8 mouse cellular contexts compared by ENCODE assay signal in the genomic region with DNA sequence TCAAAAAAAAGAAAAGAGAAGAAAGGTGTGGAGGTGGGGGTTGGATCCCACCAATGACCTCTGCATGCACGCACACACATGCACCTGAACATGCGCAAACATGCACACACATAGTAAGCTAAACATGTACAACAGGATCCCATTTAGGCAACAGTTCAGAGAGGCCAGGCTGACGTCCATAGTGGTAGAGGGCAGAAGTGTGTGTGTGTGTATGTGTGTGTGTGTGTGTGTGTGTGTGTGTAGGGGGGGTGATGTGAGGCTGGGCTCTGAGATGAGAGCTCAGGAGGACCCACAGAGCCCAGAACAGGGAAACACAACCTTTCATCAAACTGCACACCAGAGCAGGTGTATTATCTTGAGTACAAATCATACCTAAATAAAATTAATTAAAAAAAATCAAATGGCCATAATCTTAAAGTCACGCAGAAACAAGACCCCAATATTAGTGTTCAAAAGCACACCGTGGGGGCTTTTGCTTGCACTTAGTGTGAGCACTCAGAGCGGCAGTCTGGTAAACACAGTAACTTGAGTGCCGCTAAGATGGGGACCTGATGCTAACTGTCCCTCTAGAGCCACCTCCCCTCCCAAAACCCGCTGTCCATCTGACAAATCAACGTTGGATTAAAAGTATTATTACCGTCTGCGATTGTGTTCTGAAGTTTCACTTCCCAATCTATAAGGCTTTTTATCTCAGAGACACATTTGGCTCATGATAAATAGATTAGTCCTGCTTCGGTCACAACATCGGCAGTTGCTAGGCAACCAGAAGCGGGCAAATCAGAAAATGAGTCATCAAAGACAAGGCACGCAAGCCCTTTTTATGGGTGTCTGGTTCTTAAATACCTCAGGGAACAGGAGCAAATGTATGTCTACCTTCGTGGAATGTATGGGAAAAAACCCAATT.
A peak's percentile ranks its signal among the peaks of the same experiment; 100 is the strongest.
DNase-seq lines count a peak whose midpoint lies in the region; TF ChIP-seq lines count a peak whose summit lies in the region.

No protein-coding gene starts in this region.

- no peak overlapping the region for H3K27ac ChIP-seq in gastrocnemius, adult 2 months

- WGBS in large intestine, adult 2 months = 46% methylated on average over 16 of the region's 16 CpGs

- no peak for TF ChIP-seq CTCF in gastrocnemius, adult 2 months (IDR thresholded peaks at IDR 0.05)

- peak; percentile 32 for DNase-seq in lung, postnatal 36 days
- DNase-seq in lung, postnatal 14 days = no peak
- peak; percentile 62 for DNase-seq in embryo, embryonic 10.5 days (ENCODE audit: low spot score)
- peak; percentile 36 for DNase-seq in large intestine, adult 2 months (ENCODE audit: low read depth, low spot score)
- peak; percentile 55 for DNase-seq in retina, postnatal 1 day
- DNase-seq in gastrocnemius, adult 2 months = no peak
- no peak for DNase-seq in kidney, postnatal 36 days
- no peak for DNase-seq in lung, postnatal 4 days

- intact Hi-C loops in gastrocnemius, adult 2 months (cut with DNase I) = no loop called here

- no peak overlapping the region for H3K4me3 ChIP-seq in gastrocnemius, adult 2 months

Comparison
In these comparisons a context has a peak if more than half of its experiments do, and no peak if none do; other contexts are left out.
1. DNase-seq: peak in lung, postnatal 36 days (single experiment), embryo, embryonic 10.5 days (single experiment), large intestine, adult 2 months (single experiment) and retina, postnatal 1 day (single experiment); none in lung, postnatal 14 days (single experiment), gastrocnemius, adult 2 months (single experiment), kidney, postnatal 36 days (0 of 2) and lung, postnatal 4 days (0 of 2).